Mouse (Mus musculus): ENCODE measurements at regions not wholly inside any gene's neighbourhood (a gene's known extent, or its start where the extent isn't known, plus 50 kb on each side); places are given as distances from the start of the nearest gene placed in this dataset.
A peak's percentile ranks its signal among the peaks of the same experiment; 100 is the strongest.
"Not testable (repeated sequence)": the region's sequence is repeated elsewhere in the genome, so short reads cannot be mapped to it uniquely, and the experiment has no call there.

DNA sequence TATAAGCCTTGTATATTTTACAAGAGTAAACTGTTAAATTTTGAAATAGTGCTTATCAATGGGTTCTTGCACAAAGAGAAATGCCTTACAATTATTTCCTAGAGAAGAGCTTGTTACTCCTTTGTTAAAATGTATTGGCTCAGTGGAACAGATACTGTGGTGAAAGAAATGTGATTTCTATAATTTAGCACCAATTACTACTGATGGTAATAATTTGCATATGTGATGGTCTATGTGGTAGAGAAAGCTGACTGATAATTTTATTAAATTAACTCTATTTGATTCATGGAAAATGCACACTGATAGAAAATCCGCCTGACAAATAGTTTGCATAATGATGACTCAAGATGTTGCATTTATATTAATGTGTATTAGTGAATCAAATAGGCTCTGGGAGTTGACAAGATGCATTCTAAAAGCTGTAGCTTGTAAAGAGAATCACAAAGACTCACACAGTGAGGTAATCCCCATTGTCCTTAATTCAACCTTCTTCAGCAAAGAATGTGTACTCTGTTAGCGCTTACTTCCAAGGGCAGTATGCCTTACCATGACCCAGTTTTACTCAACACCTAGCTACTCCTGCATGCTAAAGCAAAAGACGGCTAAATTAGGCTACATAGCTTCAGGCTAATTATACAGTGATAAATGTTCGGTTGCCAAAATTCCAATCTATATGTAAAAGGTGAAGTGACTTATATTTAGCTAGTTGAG, 329.8 kb upstream of the Cenpq start:
- no peak for DNase-seq

- no peak for DNase-seq
Measured at GRCm38 (mm10) chr17:41261495-41261894, 326.6 kb upstream of the Cenpq start.

DNA sequence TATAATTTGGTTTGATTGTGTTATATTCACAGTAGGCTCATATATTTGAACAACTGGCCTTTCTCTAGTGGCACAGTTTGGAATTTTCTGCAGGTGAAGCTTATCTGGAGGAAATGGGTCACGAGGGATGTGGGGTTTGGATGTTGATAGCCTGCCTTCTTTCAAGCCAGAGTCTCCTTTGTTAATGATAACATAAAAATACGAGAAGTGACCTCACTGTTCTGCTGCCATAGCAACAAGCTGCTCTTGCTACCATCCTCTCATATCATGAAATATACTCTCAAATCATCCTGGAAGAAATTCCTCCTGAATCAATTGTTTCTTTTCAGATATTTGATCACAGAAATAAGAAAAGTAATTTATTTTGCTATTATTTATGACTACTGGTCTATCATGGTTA, 313.6 kb upstream of the Cenpq start:
- no peak for DNase-seq

GRCm38 (mm10) chr17:41227128-41228014, 292.5 kb upstream of the Cenpq start:
- DNase-seq, result peak; percentile 5 to 32

GRCm38 (mm10) chr17:41216816-41217215, 282.0 kb upstream of the Cenpq start:
- DNase-seq, result no peak

- not testable (repeated sequence) for DNase-seq
Measured at GRCm38 (mm10) chr17:41199417-41199816, 264.6 kb upstream of the Cenpq start.

- DNase-seq, result not testable (repeated sequence)
Measured at GRCm38 (mm10) chr17:41190371-41190770, 255.5 kb upstream of the Cenpq start.

DNA sequence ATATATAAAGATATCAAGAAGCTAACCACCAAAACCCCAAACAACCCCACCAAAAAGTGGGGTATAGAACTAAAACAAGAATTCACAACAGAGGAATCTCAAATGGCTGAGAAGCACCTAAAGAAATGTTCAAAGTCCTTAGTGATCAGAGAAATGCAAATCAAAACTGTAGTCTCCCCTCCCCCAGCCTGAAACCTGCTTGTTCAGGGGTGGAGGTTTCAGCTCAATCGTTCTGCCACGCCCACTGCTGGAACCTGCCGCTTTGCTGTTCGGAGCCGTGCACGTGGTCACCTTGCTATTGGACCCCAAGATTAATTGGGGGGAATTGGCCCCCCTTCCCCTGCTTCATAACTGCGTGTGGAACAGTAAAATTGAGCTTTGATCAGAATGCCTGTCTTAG, 251.8 kb upstream of the Cenpq start:
- not testable (repeated sequence) for DNase-seq

- DNase-seq, result no peak
Measured at GRCm38 (mm10) chr17:41184751-41185150, 249.9 kb upstream of the Cenpq start.

DNA sequence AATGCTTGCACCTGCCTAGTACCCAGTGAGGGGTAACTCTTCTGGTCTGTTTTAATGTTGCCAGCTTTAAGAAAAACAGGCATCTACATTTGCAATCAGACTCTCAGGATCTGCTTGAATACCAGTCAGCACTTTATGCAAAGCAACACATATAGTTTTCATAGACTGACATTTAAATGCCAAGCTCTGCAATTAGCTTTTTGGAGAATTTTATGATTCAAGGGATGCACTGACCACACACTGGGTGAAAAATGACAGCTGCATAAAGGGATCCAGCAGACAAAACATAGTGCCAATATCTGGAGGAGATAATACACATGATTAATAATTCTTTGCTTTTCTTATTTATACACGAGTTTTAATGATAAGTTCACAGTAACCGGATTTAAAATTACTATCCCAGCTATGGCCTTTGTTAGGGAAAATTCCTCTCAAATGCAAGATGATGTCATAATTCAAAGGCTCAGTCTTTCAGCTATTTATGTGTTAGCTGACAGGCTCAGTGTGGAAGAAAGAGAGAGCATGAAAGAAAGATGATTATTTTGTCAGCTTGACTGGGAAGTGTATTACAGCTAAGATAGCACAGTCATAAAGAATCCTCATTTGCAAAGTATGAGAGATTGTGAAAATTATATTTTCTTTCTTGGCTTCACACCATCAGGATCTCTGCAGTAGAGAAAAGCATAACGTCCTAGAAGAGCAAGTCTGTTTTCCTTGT, 219.0 kb upstream of the Cenpq start:
- DNase-seq, result no peak

DNA sequence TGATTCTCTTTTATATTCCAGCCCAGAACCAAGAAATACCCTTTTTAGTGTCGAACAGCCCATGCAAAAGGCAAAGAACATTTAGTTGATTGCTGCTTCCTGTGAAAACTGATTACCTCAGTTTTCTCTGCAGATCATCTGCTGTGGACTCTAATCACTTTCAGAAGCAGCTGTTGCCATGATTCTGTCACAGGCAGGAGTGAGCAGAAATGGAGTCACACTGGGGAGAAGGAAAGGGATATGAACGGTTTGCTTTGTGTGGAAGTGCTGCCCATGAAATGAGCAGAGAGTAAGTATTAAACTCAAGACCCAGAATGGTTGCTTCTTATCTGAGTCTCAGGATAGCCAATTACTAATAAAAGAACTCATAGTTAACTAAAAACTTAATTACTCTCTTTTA, 217.6 kb upstream of the Cenpq start:
- no peak for DNase-seq

DNA sequence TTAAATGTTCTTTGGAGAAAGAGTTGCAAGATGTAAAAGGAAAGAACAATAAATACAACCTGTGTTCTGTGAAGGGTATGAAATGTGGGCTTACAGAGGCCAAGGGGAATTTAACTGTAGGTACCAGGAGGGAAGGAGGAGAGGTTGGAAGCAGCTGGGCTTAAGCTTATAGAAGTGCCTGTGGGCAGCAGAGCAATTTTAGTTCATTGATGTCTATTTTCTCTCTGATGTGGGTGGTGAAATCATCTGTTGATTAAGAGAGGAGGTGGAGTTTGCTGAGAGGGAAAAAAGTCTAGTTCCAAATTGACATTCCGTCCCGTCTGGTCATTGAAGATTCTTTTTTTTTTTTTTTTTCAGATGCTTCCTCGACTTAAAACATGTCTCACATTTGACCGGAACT, 209.7 kb upstream of the Cenpq start:
- no peak for DNase-seq

GRCm38 (mm10) chr17:41125582-41125981, 190.7 kb upstream of the Cenpq start:
- DNase-seq, result peak in 1 of 2 experiments; percentile 4

DNA sequence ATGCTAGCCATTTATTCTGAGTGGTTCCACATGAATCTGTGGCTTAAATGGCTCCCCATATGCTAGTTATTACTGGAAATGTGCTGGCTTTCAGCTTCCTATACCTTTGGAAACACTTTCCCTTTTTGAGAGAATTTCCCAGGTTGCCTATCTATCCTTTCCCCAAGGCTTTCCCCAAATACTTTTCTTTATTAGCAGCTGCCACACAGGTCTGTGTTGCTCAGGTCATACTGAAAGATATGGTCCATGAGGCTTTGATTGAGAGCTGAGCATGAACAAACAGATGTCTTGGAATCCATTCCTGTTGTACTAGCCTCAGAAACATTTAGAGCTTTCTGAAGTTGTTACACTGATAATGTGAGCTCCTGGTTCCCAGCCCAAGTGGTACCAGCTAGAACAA, 188.1 kb upstream of the Cenpq start:
- DNase-seq, result no peak

DNA sequence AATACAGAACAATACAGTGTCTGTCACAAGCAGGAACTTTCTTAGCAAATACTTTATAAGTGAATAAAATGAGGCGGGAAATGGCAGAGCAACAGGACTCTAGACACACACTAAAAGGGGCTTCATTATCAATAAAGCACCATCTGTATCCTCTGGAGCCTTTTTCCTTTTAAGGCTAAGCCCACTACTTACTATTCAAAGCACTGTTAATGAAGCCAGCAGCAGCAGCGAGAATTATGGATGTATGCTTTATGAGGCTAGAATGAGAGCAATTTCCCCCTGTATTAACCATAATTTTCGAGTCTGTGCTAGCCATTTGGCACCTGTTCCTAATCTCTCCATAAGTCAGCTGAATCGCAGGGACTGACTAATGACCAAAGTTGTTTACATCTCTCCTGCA, 169.1 kb upstream of the Cenpq start:
- no peak for DNase-seq

DNA sequence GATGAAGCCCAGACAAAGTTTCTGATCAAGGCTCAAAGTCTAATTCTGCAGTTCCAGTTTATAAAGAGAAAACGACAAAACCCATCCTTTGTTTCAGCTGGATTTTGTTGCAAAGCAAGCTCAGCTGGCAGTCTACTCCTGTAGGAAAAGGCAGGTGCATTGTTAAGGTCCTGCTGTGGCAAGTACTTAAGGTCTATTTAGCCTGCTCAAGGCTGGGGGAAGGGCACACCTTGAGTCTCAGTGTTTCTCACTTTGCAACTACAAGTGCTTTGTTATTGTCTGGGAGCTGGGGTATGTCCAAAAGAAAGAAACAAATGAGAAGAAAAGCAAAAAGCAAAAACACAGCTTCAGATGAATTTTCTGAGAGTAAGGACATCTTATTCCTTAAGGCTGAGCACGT, 136.0 kb upstream of the Cenpq start:
- DNase-seq, result no peak

All from cerebellum, postnatal 14 days (tissue).